Mouse (Mus musculus) myocyte (in vitro differentiated cells): ENCODE data around the gene Prrc2a. TPM values are rescaled to one million over a fixed set of nuclear protein-coding genes. Genes with fewer than 3 reads are reported as not detected.

Source experiments
- H3K27me3 ChIP-seq: one replicate; pipeline ENCODE4 v1.6.1; 2011; ENCODE audit not compliant: control insufficient read depth, insufficient read depth, insufficient read length
- H3K36me3 ChIP-seq: one replicate; pipeline ENCODE4 v1.6.1; 2011; ENCODE audit not compliant: control insufficient read depth, insufficient read depth
- H3K4me2 ChIP-seq: one replicate; pipeline ENCODE4 v1.6.1; 2011; ENCODE audit warnings: low read depth, control low read depth
- H3K4me3 ChIP-seq: one replicate; pipeline ENCODE4 v1.5.1; 2011; ENCODE audit warnings: mild to moderate bottlenecking, control low read depth, moderate library complexity
- H3K79me2 ChIP-seq: one replicate; pipeline ENCODE4 v1.6.1; 2011; ENCODE audit not compliant: control insufficient read depth, insufficient read depth
- H3ac ChIP-seq: one replicate; pipeline ENCODE4 v1.6.1; 2011; ENCODE audit not compliant: control insufficient read depth, insufficient read length
- CEBPB ChIP-seq: IDR thresholded peaks from 2 replicates; pipeline ENCODE4 v1.6.1; 2011; ENCODE audit warnings: mild to moderate bottlenecking, moderate library complexity; ENCODE audit not compliant: poor library complexity, insufficient read depth, severe bottlenecking
- E2F4 ChIP-seq: IDR thresholded peaks from one replicate; pipeline ENCODE4 v1.6.1; 2011; ENCODE audit warnings: mild to moderate bottlenecking, control low read depth, moderate library complexity; ENCODE audit not compliant: insufficient read depth
- MAX ChIP-seq: IDR thresholded peaks from one replicate; pipeline ENCODE4 v1.6.1; 2011; ENCODE audit warnings: low read depth, mild to moderate bottlenecking, control low read depth
- MYOD1 ChIP-seq, 3 experiments: IDR thresholded peaks; one replicate each; pipeline ENCODE4 v1.6.1; 2011; ENCODE audit warnings: control low read depth in 2 of 3, low read depth in 2 of 3, mild to moderate bottlenecking in 2 of 3, moderate library complexity in 1 of 3; ENCODE audit not compliant: insufficient read length in 2 of 3, control insufficient read depth in 1 of 3
- MYOG ChIP-seq, 3 experiments: IDR thresholded peaks; one replicate each; pipeline ENCODE4 v1.6.1; 2011; ENCODE audit warnings: control low read depth in 2 of 3, low read depth in 2 of 3, mild to moderate bottlenecking in 2 of 3; ENCODE audit not compliant: insufficient read length in 2 of 3, control insufficient read depth in 1 of 3, insufficient read depth in 1 of 3
- POLR2A ChIP-seq: IDR thresholded peaks from one replicate; pipeline ENCODE4 v1.6.1; 2011; ENCODE audit warnings: low read depth, mild to moderate bottlenecking, control low read depth, moderate library complexity; ENCODE audit not compliant: insufficient read length
- POLR2AphosphoS2 ChIP-seq: IDR thresholded peaks from one replicate; pipeline ENCODE4 v1.6.1; 2011; ENCODE audit warnings: low read depth, control low read depth; ENCODE audit not compliant: insufficient read length
- REST ChIP-seq: IDR thresholded peaks from one replicate; pipeline ENCODE4 v1.6.1; 2011; ENCODE audit warnings: mild to moderate bottlenecking, control low read depth, moderate library complexity; ENCODE audit not compliant: insufficient read depth, insufficient read length
- SRF ChIP-seq: IDR thresholded peaks from one replicate; pipeline ENCODE4 v1.6.1; 2011; ENCODE audit warnings: low read depth; ENCODE audit not compliant: control insufficient read depth, insufficient read length
- TCF12 ChIP-seq: IDR thresholded peaks from one replicate; pipeline ENCODE4 v1.6.1; 2011; ENCODE audit warnings: mild to moderate bottlenecking, control low read depth; ENCODE audit not compliant: poor library complexity, insufficient read depth, severe bottlenecking
- TCF3 ChIP-seq: IDR thresholded peaks from one replicate; pipeline ENCODE4 v1.6.1; 2011; ENCODE audit warnings: low read depth, control low read depth; ENCODE audit not compliant: insufficient read length
- USF1 ChIP-seq: IDR thresholded peaks from one replicate; pipeline ENCODE4 v1.6.1; 2011; ENCODE audit warnings: low read depth, mild to moderate bottlenecking, control low read depth, moderate library complexity
- polyA plus RNA-seq: library from polyadenylated mRNA; unstranded; fragments of >200 nt; fragmentation: generic; extraction: Trizol; gene quantifications from one replicate; pipeline ENCODE4 v1.2.1, GENCODE M21; 2012; ENCODE audit warnings: missing spikeins

Prrc2a gene
- polyA plus RNA-seq, 1 experiment: 153 TPM

- TF ChIP-seq MAX (no peak), E2F4 (no peak), SRF (no peak), USF1 (no peak), POLR2AphosphoS2 (no peak), MYOG (IDR thresholded peaks at IDR 0.05; ENCODE audit: control insufficient read depth in 1 of 3, insufficient read depth in 1 of 3, insufficient read length in 2 of 3, low read depth in 2 of 3) (no peak), TCF12 (no peak), MYOD1 (IDR thresholded peaks at IDR 0.05; ENCODE audit: control insufficient read depth in 1 of 3, insufficient read length in 2 of 3, low read depth in 2 of 3) (no peak), REST (no peak), TCF3 (no peak), POLR2A (no peak), CEBPB (no peak)
- peak within 1 kb of the TSS; percentile 16 for H3K4me3 ChIP-seq
- no peaks in the 10 kb centered on the region for H3K27me3 ChIP-seq
- no peaks in the 10 kb centered on the region for H3K79me2 ChIP-seq
- no peak within 1 kb of the TSS for H3ac ChIP-seq
- no peaks in the 10 kb centered on the region for H3K36me3 ChIP-seq
- peak within 1 kb of the TSS; percentile 87 for H3K4me2 ChIP-seq
These were observed 29.5 kb upstream of the Prrc2a start, which contains the start of gene Ltb for GRCm38 (mm10) chr17:35193881-35194843. Gene Ltb, plus strand, starts transcription at chr17:35194439.

GRCm38 (mm10) chr17:35192924-35193323 lies 28.2 kb upstream of the Prrc2a start:
- Histone ChIP-seq H3K27me3 (no peaks in the 10 kb centered on the region), H3ac (no peak overlapping the region), H3K36me3 (no peaks in the 10 kb centered on the region), H3K4me2 (no peak overlapping the region), H3K4me3 (no peak overlapping the region), H3K79me2 (no peaks in the 10 kb centered on the region)
- no peak for TF ChIP-seq SRF
- no peak for TF ChIP-seq POLR2A
- no peak for TF ChIP-seq USF1
- no peak for TF ChIP-seq TCF3
- no peak for TF ChIP-seq TCF12

- no peak overlapping the region for H3K4me3 ChIP-seq
- TF ChIP-seq POLR2AphosphoS2: no peak
- TF ChIP-seq POLR2A: no peak
- TF ChIP-seq MYOD1 (IDR thresholded peaks at IDR 0.05; ENCODE audit: control insufficient read depth in 1 of 3, insufficient read length in 2 of 3, low read depth in 2 of 3): no peak
- H3K36me3 ChIP-seq: no peaks in the 10 kb centered on the region
- no peaks in the 10 kb centered on the region for H3K79me2 ChIP-seq
- no peak overlapping the region for H3ac ChIP-seq
- H3K4me2 ChIP-seq: no peak overlapping the region
- H3K27me3 ChIP-seq: no peaks in the 10 kb centered on the region
These were observed 27.0 kb upstream of the Prrc2a start for GRCm38 (mm10) chr17:35191723-35192122.

DNA sequence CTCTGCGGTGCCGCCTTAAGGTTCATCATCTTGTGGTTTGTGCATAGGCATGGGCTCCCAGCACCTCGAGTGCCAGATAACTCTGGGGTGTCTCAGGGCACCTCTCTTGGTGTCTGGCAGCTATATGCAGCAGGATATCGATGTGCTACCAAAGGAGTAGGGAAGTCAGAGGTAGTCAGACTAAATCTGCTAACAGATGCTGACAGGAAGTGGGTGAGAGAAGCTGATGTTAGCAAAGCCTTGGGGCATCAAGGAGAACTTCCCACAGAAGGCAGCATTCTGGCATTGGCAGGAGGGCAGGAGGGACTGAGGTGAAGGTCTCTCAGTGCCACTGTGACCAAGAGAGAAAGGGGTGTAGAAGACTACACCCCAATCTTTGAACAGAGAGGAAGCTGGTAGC lies 25.4 kb upstream of the Prrc2a start:
- no peaks in the 10 kb centered on the region for H3K79me2 ChIP-seq
- H3ac ChIP-seq: no peak overlapping the region
- TF ChIP-seq E2F4: no peak
- TF ChIP-seq MAX: no peak
- no peak for TF ChIP-seq REST
- TF ChIP-seq POLR2A: no peak
- no peak for TF ChIP-seq MYOG (IDR thresholded peaks at IDR 0.05; ENCODE audit: control insufficient read depth in 1 of 3, insufficient read depth in 1 of 3, insufficient read length in 2 of 3, low read depth in 2 of 3)
- no peak for TF ChIP-seq CEBPB
- no peak for TF ChIP-seq MYOD1 (IDR thresholded peaks at IDR 0.05; ENCODE audit: control insufficient read depth in 1 of 3, insufficient read length in 2 of 3, low read depth in 2 of 3)
- no peak for TF ChIP-seq POLR2AphosphoS2
- no peak for TF ChIP-seq TCF12
- TF ChIP-seq SRF: no peak
- TF ChIP-seq USF1: no peak
- no peak for TF ChIP-seq TCF3
- no peak overlapping the region for H3K4me2 ChIP-seq
- H3K27me3 ChIP-seq: no peaks in the 10 kb centered on the region
- no peak overlapping the region for H3K4me3 ChIP-seq
- H3K36me3 ChIP-seq: no peaks in the 10 kb centered on the region

DNA sequence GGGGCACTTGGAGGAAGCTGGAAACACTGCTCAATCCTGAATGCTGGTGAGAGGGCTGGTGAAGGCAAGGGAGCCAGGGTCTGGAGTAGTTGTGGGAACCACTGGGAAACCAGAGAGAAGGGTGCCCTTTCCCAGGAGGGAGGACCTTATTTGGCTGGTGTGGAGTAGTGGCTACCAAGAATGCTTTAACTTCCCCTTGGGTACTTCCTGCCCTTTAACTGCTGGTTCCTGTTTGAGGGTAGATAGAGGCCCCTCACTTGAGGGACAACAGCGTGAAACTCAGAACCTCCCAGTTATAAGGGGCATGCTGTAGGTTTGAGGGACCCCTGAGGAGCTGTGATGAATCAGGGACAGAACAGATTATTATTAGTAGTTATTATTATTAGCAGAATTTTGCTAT lies 24.5 kb upstream of the Prrc2a start:
- TF ChIP-seq SRF (no peak), TCF12 (no peak), E2F4 (no peak), MAX (no peak)
- H3K4me2 ChIP-seq: no peak overlapping the region
- H3K4me3 ChIP-seq: no peak overlapping the region
- H3K27me3 ChIP-seq: no peaks in the 10 kb centered on the region
- no peaks in the 10 kb centered on the region for H3K79me2 ChIP-seq
- no peak overlapping the region for H3ac ChIP-seq
- H3K36me3 ChIP-seq: no peaks in the 10 kb centered on the region
